Mouse (Mus musculus) cerebellum, adult 2 months (tissue): ENCODE data around the gene Ubb.

Experiments
- CTCF ChIP-seq: fragments of 200-500 bp; IDR thresholded peaks from 2 replicates; pipeline ENCODE4 v1.5.1; 2011; ENCODE audit warnings: low read depth, mild to moderate bottlenecking, control low read depth, low read length, moderate library complexity, borderline replicate concordance; ENCODE audit not compliant: insufficient read depth
- POLR2A ChIP-seq: fragments of 200-500 bp; IDR thresholded peaks from 2 replicates; pipeline ENCODE4 v1.6.1; 2011; ENCODE audit warnings: low read length, control low read depth, borderline replicate concordance; ENCODE audit not compliant: insufficient read depth

DNA sequence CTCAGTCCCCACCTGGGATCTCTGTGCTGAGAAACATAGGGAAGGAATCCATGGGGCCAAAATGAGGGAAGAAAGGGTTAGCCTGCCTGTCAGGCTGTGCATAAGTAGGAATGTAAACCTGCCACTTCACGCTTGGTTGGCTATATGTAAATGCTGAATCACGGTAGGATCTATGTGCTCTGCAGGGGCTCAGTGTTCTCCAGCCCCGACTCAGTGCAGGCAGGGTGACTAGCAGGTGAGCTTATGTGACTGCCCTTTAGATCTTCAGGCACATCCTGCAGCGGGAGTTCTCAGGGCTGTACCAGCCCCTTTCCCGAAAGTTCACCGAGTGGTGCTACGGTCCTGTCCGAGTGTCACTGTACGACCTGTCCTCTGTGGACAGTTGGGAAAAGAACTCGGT, 38.4 kb downstream of the Ubb start:
- TF ChIP-seq POLR2A (no peak), CTCF (no peak)
